Mouse (Mus musculus) adrenal gland, postnatal 25 days (tissue): ENCODE results near the gene Nkx1-2. TPM values are rescaled to one million over a fixed set of nuclear protein-coding genes. Genes with fewer than 3 reads are reported as not detected.

ENCODE experiments used
- DNase-seq: peaks from one replicate; pipeline ENCODE4 v3.0.0; 2021; ENCODE audit warnings: mixed read lengths
- total RNA-seq: library from RNA; stranded (reverse); gene quantifications from 2 replicates; pipeline ENCODE4 v1.2.3, GENCODE M21; 2021

Nkx1-2 gene
- total RNA-seq, 1 experiment from 2014 or later: not detected

- no peak for DNase-seq
Observed at GRCm38 (mm10) chr7:132604720-132605119, 5.3 kb upstream of the Nkx1-2 start.

GRCm38 (mm10) chr7:132600926-132601325, 1.5 kb upstream of the Nkx1-2 start:
- no peak for DNase-seq

- no peak for DNase-seq
Observed at GRCm38 (mm10) chr7:132600026-132600425, 589 bp upstream of the Nkx1-2 start.

- DNase-seq: peak; percentile 25
Observed at GRCm38 (mm10) chr7:132597251-132598041, 2.0 kb downstream of the Nkx1-2 start.

GRCm38 (mm10) chr7:132596557-132597250, 2.7 kb downstream of the Nkx1-2 start:
- no peak for DNase-seq

- no peak for DNase-seq
Observed at GRCm38 (mm10) chr7:132595787-132596186, 3.6 kb downstream of the Nkx1-2 start.

- DNase-seq: no peak
Observed at GRCm38 (mm10) chr7:132594325-132594724, 5.1 kb downstream of the Nkx1-2 start.

GRCm38 (mm10) chr7:132593762-132594161, 5.7 kb downstream of the Nkx1-2 start:
- DNase-seq: no peak

- no peak for DNase-seq
Observed at GRCm38 (mm10) chr7:132589610-132590009, 9.8 kb downstream of the Nkx1-2 start.

GRCm38 (mm10) chr7:132587167-132587566, 12.3 kb downstream of the Nkx1-2 start:
- DNase-seq: no peak

- no peak for DNase-seq
Observed at GRCm38 (mm10) chr7:132585695-132586491, 13.5 kb downstream of the Nkx1-2 start.

- no peak for DNase-seq
Observed at GRCm38 (mm10) chr7:132581441-132581840, 18.0 kb downstream of the Nkx1-2 start.

GRCm38 (mm10) chr7:132580511-132580910, 18.9 kb downstream of the Nkx1-2 start:
- DNase-seq: no peak

GRCm38 (mm10) chr7:132576891-132577290, 22.5 kb downstream of the Nkx1-2 start:
- DNase-seq: no peak

- peak; percentile 94 for DNase-seq
Observed at GRCm38 (mm10) chr7:132576116-132576650, 23.3 kb downstream of the Nkx1-2 start, which contains the start of gene Oat. Gene Oat (minus strand): TSS chr7:132576398.

GRCm38 (mm10) chr7:132575623-132576022, 23.8 kb downstream of the Nkx1-2 start:
- peak; percentile 83 for DNase-seq

GRCm38 (mm10) chr7:132574646-132575045, 24.8 kb downstream of the Nkx1-2 start:
- no peak for DNase-seq

- no peak for DNase-seq
Observed at GRCm38 (mm10) chr7:132573205-132573604, 26.2 kb downstream of the Nkx1-2 start.

- DNase-seq: no peak
Observed at GRCm38 (mm10) chr7:132572738-132573137, 26.7 kb downstream of the Nkx1-2 start.

GRCm38 (mm10) chr7:132571481-132571880, 28.0 kb downstream of the Nkx1-2 start:
- no peak for DNase-seq

GRCm38 (mm10) chr7:132570071-132570470, 29.4 kb downstream of the Nkx1-2 start:
- DNase-seq: no peak

GRCm38 (mm10) chr7:132568817-132569216, 30.6 kb downstream of the Nkx1-2 start:
- no peak for DNase-seq
